In genomic region chr14:57105111-57105510, GRCm38 (mm10) we compare ENCODE assay signal across 11 mouse cellular contexts. TPM values are rescaled to one million over a fixed set of nuclear protein-coding genes. Genes with fewer than 3 reads are reported as not detected.
A peak's percentile ranks its signal among the peaks of the same experiment; 100 is the strongest.
DNase-seq lines count a peak whose midpoint lies in the region; ATAC-seq and TF ChIP-seq lines count a peak whose summit lies in the region.
"Had no signal": no experiment of that assay in that cellular context is flagged by ENCODE, and none has a peak within 500 bp of the region (broad histone marks: within the 10 kb centered on the region; RNA-seq: fewer than 3 reads in every experiment).

No protein-coding gene starts in this region.

- 0 out of 2 replicates have a peak overlapping the region, but pooled peaks have one; percentile 39 for H3K4me3 ChIP-seq in liver, adult 2 months (ENCODE audit: insufficient read depth, low read depth, low read length)
- peak overlapping the region; percentile 61; the same call in 1 of the 2 replicates for H3K4me3 ChIP-seq in forebrain, postnatal 0 days (ENCODE audit: low read depth, low read length)
- peak overlapping the region; percentile 62 for H3K4me3 ChIP-seq in liver, embryonic 13.5 days (replicated peaks)
- peak overlapping the region; percentile 58 for H3K4me3 ChIP-seq in stomach, embryonic 15.5 days (replicated peaks)

- H3K4me2 ChIP-seq in forebrain, postnatal 0 days (ENCODE audit: low read depth) = peak overlapping the region; percentile 100
- peak overlapping the region; percentile 75 for H3K4me2 ChIP-seq in liver, embryonic 13.5 days
- peak overlapping the region; percentile 100 for H3K4me2 ChIP-seq in stomach, embryonic 15.5 days

- peak overlapping the region; percentile 88 for H3K27ac ChIP-seq in liver, adult 2 months (replicated peaks; ENCODE audit: insufficient read depth, low read depth, low read length)
- H3K27ac ChIP-seq in forebrain, postnatal 0 days (ENCODE audit: low read depth, low read length) = no peak overlapping the region
- no peak overlapping the region for H3K27ac ChIP-seq in liver, embryonic 13.5 days
- H3K27ac ChIP-seq in stomach, embryonic 15.5 days = no peak overlapping the region
- H3K27ac ChIP-seq: layer of hippocampus, adult 2 months had no signal

- no peak for TF ChIP-seq POLR2A in liver, adult 2 months (IDR thresholded peaks at IDR 0.05; ENCODE audit: extremely low read depth, insufficient read depth, low read length)

- no peak for DNase-seq in liver, adult 2 months (ENCODE audit: extremely low read depth, low read depth, low spot score)
- no peak for DNase-seq in liver
- peak; percentile 8 for DNase-seq in forebrain, postnatal 0 days
- DNase-seq in liver, embryonic 13.5 days = no peak
- no peak for DNase-seq in layer of hippocampus, adult 18-20 months (ENCODE audit: low spot score in 2 of 2)
- no peak for DNase-seq in spleen, adult 12 weeks (ENCODE audit: low spot score)
- DNase-seq in ovary, postnatal 10 days (ENCODE audit: low spot score) = no peak

- 8% methylated on average over 14 of the region's 14 CpGs for WGBS in liver, adult 2 months
- 10% methylated on average over 14 of the region's 14 CpGs for WGBS in forebrain, postnatal 0 days
- WGBS in liver, embryonic 13.5 days (ENCODE audit: insufficient replicate concordance) = 12% methylated on average over 14 of the region's 14 CpGs
- 13% methylated on average over 14 of the region's 14 CpGs for WGBS in stomach, embryonic 15.5 days

- ATAC-seq in forebrain, postnatal 0 days = no peak
- no peak for ATAC-seq in liver, embryonic 13.5 days (ENCODE audit: low read depth)
- ATAC-seq in stomach, embryonic 15.5 days (ENCODE audit: insufficient read depth, low FRiP score, low read depth) = no peak

- no peak for TF ChIP-seq CTCF in liver, adult 2 months (IDR thresholded peaks at IDR 0.05; ENCODE audit: low read depth, low read length)
- TF ChIP-seq CTCF in forebrain, postnatal 0 days (IDR thresholded peaks at IDR 0.05; ENCODE audit: low read depth) = no peak

- peaks cover 6% of the 10 kb centered on the region; the same call in 1 of the 2 replicates for H3K36me3 ChIP-seq in liver, adult 2 months (ENCODE audit: control insufficient read depth, insufficient read depth, low read length)
- H3K36me3 ChIP-seq in forebrain, postnatal 0 days (ENCODE audit: insufficient read depth) = no peaks in the 10 kb centered on the region
- H3K36me3 ChIP-seq in liver, embryonic 13.5 days = no peaks in the 10 kb centered on the region
- H3K36me3 ChIP-seq in stomach, embryonic 15.5 days = no peaks in the 10 kb centered on the region
- H3K36me3 ChIP-seq: G1E had no signal

- H3K9me3 ChIP-seq in forebrain, postnatal 0 days (ENCODE audit: low read length) = no peaks in the 10 kb centered on the region
- H3K9me3 ChIP-seq in liver, embryonic 13.5 days (replicated peaks) = no peaks in the 10 kb centered on the region
- H3K9me3 ChIP-seq in stomach, embryonic 15.5 days = no peaks in the 10 kb centered on the region

- H3K4me1 ChIP-seq in liver, adult 2 months (ENCODE audit: control insufficient read depth, insufficient read depth, low read length) = peaks cover 19% of the 10 kb centered on the region
- H3K4me1 ChIP-seq in forebrain, postnatal 0 days (ENCODE audit: insufficient read depth) = peaks cover 5% of the 10 kb centered on the region; the same call in 1 of the 2 replicates
- H3K4me1 ChIP-seq in liver, embryonic 13.5 days (replicated peaks) = peaks cover 22% of the 10 kb centered on the region; the same call in 1 of the 2 replicates
- H3K4me1 ChIP-seq in stomach, embryonic 15.5 days = peaks cover 11% of the 10 kb centered on the region

- H3K79me2 ChIP-seq in liver, adult 2 months (ENCODE audit: control insufficient read depth, insufficient read depth, low read length) = peaks cover 8% of the 10 kb centered on the region

- H3K9ac ChIP-seq in liver, adult 2 months (ENCODE audit: low read depth, low read length) = peak overlapping the region; percentile 73
- no peak overlapping the region for H3K9ac ChIP-seq in forebrain, postnatal 0 days
- H3K9ac ChIP-seq in liver, embryonic 13.5 days = no peak overlapping the region
- no peak overlapping the region for H3K9ac ChIP-seq in stomach, embryonic 15.5 days

- no peaks in the 10 kb centered on the region for H3K27me3 ChIP-seq in liver, adult 2 months (ENCODE audit: control insufficient read depth, insufficient read depth, low read length)
- peaks cover 57% of the 10 kb centered on the region for H3K27me3 ChIP-seq in forebrain, postnatal 0 days (ENCODE audit: insufficient read depth, low read length)
- H3K27me3 ChIP-seq in liver, embryonic 13.5 days = peaks cover 65% of the 10 kb centered on the region
- peaks cover 55% of the 10 kb centered on the region for H3K27me3 ChIP-seq in stomach, embryonic 15.5 days (replicated peaks)

RNA-seq across cellular contexts. Expression of gene Gjb2, which starts 0.6 kb away (rescaled TPM):
- total RNA-seq in liver, adult 2 months (2014; rRNA removed) = 90.0 and 124 TPM in 2 replicates
- polyA plus RNA-seq in liver, adult 2 months (2012; rRNA removed) = 177 and 208 TPM in 2 replicates
- 9.6 and 11.3 TPM in 2 replicates for total RNA-seq in forebrain, postnatal 0 days (2014; rRNA removed)
- 12.8 and 14.4 TPM in 2 replicates for polyA plus RNA-seq in forebrain, postnatal 0 days (2015; fragmentation: Nextera tagmentation; extraction: Ambion mirVana)
- polyA plus RNA-seq in liver, embryonic 13.5 days (2015; fragmentation: Nextera tagmentation; extraction: Ambion mirVana) = 5.8 and 7.3 TPM in 2 replicates
- polyA plus RNA-seq in stomach, embryonic 15.5 days (2015; fragmentation: Nextera tagmentation; extraction: Ambion mirVana) = 13.3 and 19.9 TPM in 2 replicates
- total RNA-seq in layer of hippocampus, adult 18-20 months (2021) = 1 to 10 TPM; 6.4 to 8.3 TPM
- total RNA-seq: G1E had no signal
- polyA plus RNA-seq: G1E had no signal

RNA-seq across cellular contexts. Expression of gene Gm4491, which starts 10.6 kb away (rescaled TPM):
- total RNA-seq in liver, adult 2 months (2014; rRNA removed) = not detected in 2 replicates
- polyA plus RNA-seq in liver, adult 2 months (2012; rRNA removed) = not detected in 2 replicates
- 0.24 TPM in 1 of 2 replicates, not detected in the other for total RNA-seq in forebrain, postnatal 0 days (2014; rRNA removed)
- polyA plus RNA-seq in forebrain, postnatal 0 days (2015; fragmentation: Nextera tagmentation; extraction: Ambion mirVana) = not detected in 2 replicates
- polyA plus RNA-seq in liver, embryonic 13.5 days (2015; fragmentation: Nextera tagmentation; extraction: Ambion mirVana) = not detected in 2 replicates
- polyA plus RNA-seq in stomach, embryonic 15.5 days (2015; fragmentation: Nextera tagmentation; extraction: Ambion mirVana) = not detected in 2 replicates
- total RNA-seq in layer of hippocampus, adult 18-20 months (2021) = 1 to 10 TPM; 1.4 to 1.5 TPM
- total RNA-seq: G1E had no signal
- polyA plus RNA-seq: erythroblast, embryonic 14.5 days; G1E had no signal

RNA-seq across cellular contexts. Expression of gene Gjb6, which starts 28.3 kb away (rescaled TPM):
- not detected in 2 replicates for total RNA-seq in liver, adult 2 months (2014; rRNA removed)
- polyA plus RNA-seq in liver, adult 2 months (2012; rRNA removed) = not detected in 2 replicates
- total RNA-seq in forebrain, postnatal 0 days (2014; rRNA removed) = 13.8 and 18.3 TPM in 2 replicates
- 18.1 and 18.7 TPM in 2 replicates for polyA plus RNA-seq in forebrain, postnatal 0 days (2015; fragmentation: Nextera tagmentation; extraction: Ambion mirVana)
- polyA plus RNA-seq in liver, embryonic 13.5 days (2015; fragmentation: Nextera tagmentation; extraction: Ambion mirVana) = 0.13 and 0.27 TPM in 2 replicates
- polyA plus RNA-seq in stomach, embryonic 15.5 days (2015; fragmentation: Nextera tagmentation; extraction: Ambion mirVana) = 2.5 and 5.3 TPM in 2 replicates
- total RNA-seq in layer of hippocampus, adult 18-20 months (2021) = 100 to 1,000 TPM; 114 to 125 TPM
- polyA plus RNA-seq: erythroblast, embryonic 14.5 days; G1E had no signal

RNA-seq across cellular contexts. Expression of gene Gja3, which starts 47.2 kb away (rescaled TPM):
- total RNA-seq in liver, adult 2 months (2014; rRNA removed) = not detected in 2 replicates
- not detected in 2 replicates for polyA plus RNA-seq in liver, adult 2 months (2012; rRNA removed)
- total RNA-seq in forebrain, postnatal 0 days (2014; rRNA removed) = 0.38 and 8.3 TPM in 2 replicates
- polyA plus RNA-seq in forebrain, postnatal 0 days (2015; fragmentation: Nextera tagmentation; extraction: Ambion mirVana) = 0.48 and 0.59 TPM in 2 replicates
- 0.08 and 0.14 TPM in 2 replicates for polyA plus RNA-seq in liver, embryonic 13.5 days (2015; fragmentation: Nextera tagmentation; extraction: Ambion mirVana)
- polyA plus RNA-seq in stomach, embryonic 15.5 days (2015; fragmentation: Nextera tagmentation; extraction: Ambion mirVana) = 0.53 and 1.2 TPM in 2 replicates
- under 1 TPM; 0.30 to 0.84 TPM for total RNA-seq in layer of hippocampus, adult 18-20 months (2021)
- total RNA-seq: G1E had no signal
- polyA plus RNA-seq: erythroblast, embryonic 14.5 days; G1E had no signal
